Mouse (Mus musculus): ENCODE results near the gene Pgrmc1. TPM values are rescaled to one million over a fixed set of nuclear protein-coding genes. Genes with fewer than 3 reads are reported as not detected.
"Not testable (repeated sequence)": the region's sequence is repeated elsewhere in the genome, so short reads cannot be mapped to it uniquely, and the experiment has no call there.

Gene Pgrmc1
- polyA plus RNA-seq (2016; fragmentation: Nextera tagmentation; extraction: Ambion mirVana): 328 and 337 TPM in 2 replicates

DNA sequence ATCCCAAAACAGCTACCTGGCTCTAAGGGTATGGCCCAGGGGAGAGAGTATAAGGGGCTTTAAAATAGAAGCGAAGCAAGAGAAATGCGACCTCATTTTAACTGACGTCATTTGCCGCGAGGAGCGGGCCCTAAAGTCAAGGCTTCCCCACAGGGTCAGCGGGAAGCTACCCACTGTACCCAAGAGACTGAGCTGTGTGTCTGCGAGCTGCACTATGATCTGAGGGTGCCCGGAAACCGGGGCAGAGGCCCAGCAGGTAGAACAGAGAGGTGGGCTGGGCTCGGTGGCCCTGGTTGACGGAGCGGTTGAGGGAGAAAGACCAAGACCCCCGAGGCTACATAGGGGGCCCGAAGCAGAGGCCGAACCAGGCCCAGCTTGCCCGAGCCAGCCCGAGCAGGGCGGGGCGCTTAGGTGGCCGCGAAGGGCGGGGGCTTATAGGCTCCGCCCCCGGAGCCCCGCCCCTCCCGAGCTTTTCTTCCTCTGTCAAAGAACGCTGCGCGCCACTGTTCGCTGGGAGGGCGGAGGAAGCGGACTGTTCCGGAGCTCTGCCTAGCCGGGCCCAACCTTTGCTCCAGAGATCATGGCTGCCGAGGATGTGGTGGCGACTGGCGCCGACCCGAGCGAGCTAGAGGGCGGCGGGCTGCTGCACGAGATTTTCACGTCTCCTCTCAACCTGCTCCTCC is at the start of gene Pgrmc1:
Gene Pgrmc1, plus strand, starts transcription at position 500 of the 683 bp plus-strand sequence.
- peak; percentile 87 for DNase-seq (ENCODE audit: low spot score)
- peak within 1 kb of the TSS; percentile 95 for H3K27ac ChIP-seq (replicated peaks)
- H3K36me3 ChIP-seq (replicated peaks): peaks cover 16% of the 10 kb centered on the region
- H3K27me3 ChIP-seq (replicated peaks; ENCODE audit: low read depth, poor library complexity, severe bottlenecking): no peaks in the 10 kb centered on the region
- H3K4me3 ChIP-seq: peak within 1 kb of the TSS; percentile 76
- H3K4me1 ChIP-seq: peaks cover 3% of the 10 kb centered on the region; the same call in 1 of the 2 replicates
- peaks cover 6% of the 10 kb centered on the region; the same call in 1 of the 2 replicates for H3K9me3 ChIP-seq
- 13% methylated on average over 45 of the region's 45 CpGs for WGBS

DNA sequence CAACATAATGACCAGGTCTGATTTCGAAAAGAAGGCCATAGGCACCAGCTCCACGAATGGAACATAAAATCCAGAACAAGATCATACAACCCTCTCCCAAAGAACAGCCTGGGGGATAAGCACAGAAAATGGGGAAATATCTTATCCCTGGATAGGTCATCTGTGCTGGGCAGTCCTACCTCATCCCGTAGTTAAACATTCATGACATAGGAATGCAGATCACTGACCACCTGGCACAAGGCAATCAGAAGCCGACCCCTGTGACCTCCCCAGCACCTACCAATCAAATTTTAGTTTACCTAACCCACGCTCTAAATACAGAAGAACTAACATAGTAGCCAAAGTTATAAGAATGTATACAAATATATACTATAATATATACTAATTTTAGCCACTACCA is 49.2 kb upstream of the Pgrmc1 start:
- no peaks in the 10 kb centered on the region for H3K27me3 ChIP-seq (replicated peaks; ENCODE audit: low read depth, poor library complexity, severe bottlenecking)
- no peak overlapping the region for H3K4me3 ChIP-seq
- H3K27ac ChIP-seq (replicated peaks): no peak overlapping the region
- H3K9me3 ChIP-seq: no peaks in the 10 kb centered on the region
- peaks cover 6% of the 10 kb centered on the region for H3K4me1 ChIP-seq
- 72% methylated on average over 5 of the region's 5 CpGs for WGBS
- no peaks in the 10 kb centered on the region for H3K36me3 ChIP-seq (replicated peaks)
- DNase-seq (ENCODE audit: low spot score): no peak

DNA sequence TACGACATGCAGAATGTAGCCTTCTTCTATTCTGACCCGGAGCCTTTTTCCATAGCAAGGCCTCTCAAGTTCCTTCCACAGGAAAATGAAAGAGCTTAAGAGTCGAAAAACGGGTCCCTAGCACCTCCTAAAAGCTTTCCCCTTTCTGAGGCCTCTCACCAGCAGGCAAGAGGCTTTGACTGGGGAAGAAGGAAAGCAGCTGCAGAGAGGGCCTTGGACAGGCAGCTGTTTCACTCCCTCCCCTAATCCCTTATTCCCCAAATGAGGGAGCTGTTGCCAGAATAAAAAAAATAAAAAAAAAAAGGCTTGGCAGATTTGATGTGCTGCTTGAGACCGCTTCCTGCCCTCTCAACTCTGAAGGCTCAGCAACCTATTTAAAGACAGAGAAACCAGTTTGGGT is 47.1 kb upstream of the Pgrmc1 start:
- H3K4me3 ChIP-seq: no peak overlapping the region
- H3K27me3 ChIP-seq (replicated peaks; ENCODE audit: low read depth, poor library complexity, severe bottlenecking): no peaks in the 10 kb centered on the region
- H3K4me1 ChIP-seq: peaks cover 6% of the 10 kb centered on the region
- DNase-seq (ENCODE audit: low spot score): peak; percentile 54
- H3K9me3 ChIP-seq: no peaks in the 10 kb centered on the region
- no peaks in the 10 kb centered on the region for H3K36me3 ChIP-seq (replicated peaks)
- WGBS: 35% methylated on average over 5 of the region's 5 CpGs
- H3K27ac ChIP-seq (replicated peaks): no peak overlapping the region

GRCm38 (mm10) chrX:36551351-36551750 is 46.7 kb upstream of the Pgrmc1 start:
- 44% methylated on average over 6 of the region's 6 CpGs for WGBS
- DNase-seq (ENCODE audit: low spot score): no peak
- Histone ChIP-seq H3K36me3 (replicated peaks) (no peaks in the 10 kb centered on the region), H3K4me1 (peaks cover 6% of the 10 kb centered on the region), H3K27ac (replicated peaks) (no peak overlapping the region), H3K4me3 (no peak overlapping the region), H3K27me3 (replicated peaks; ENCODE audit: low read depth, poor library complexity, severe bottlenecking) (no peaks in the 10 kb centered on the region), H3K9me3 (no peaks in the 10 kb centered on the region)

GRCm38 (mm10) chrX:36552055-36552587 is 45.9 kb upstream of the Pgrmc1 start:
- Histone ChIP-seq H3K4me3 (no peak overlapping the region), H3K36me3 (replicated peaks) (no peaks in the 10 kb centered on the region), H3K27me3 (replicated peaks; ENCODE audit: low read depth, poor library complexity, severe bottlenecking) (no peaks in the 10 kb centered on the region), H3K9me3 (no peaks in the 10 kb centered on the region), H3K27ac (replicated peaks) (no peak overlapping the region), H3K4me1 (peaks cover 6% of the 10 kb centered on the region)
- 25% methylated on average over 5 of the region's 5 CpGs for whole genome bisulfite sequencing
- peak; percentile 62 for DNase-seq (ENCODE audit: low spot score)

DNA sequence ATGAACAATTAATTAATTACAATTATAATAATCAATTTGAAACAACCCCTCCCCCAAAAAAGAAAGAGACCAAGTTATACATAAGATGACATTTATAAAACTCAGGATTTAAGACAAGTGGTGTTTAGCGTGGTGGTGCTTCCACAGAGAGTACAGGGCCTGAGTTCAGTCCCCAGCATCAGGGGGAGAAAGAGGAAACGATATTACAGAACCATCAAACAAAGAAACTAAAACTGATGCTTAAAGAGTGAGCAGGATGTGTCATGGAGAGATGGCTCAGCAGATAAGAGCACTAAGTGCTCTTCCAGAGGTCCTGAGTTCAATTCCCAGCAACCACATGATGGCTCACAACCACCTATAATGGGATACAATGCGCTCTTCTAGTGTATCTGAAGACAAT is 45.3 kb upstream of the Pgrmc1 start:
- DNase-seq (ENCODE audit: low spot score): no peak
- H3K27ac ChIP-seq (replicated peaks): no peak overlapping the region
- H3K4me1 ChIP-seq: peaks cover 6% of the 10 kb centered on the region
- H3K27me3 ChIP-seq (replicated peaks; ENCODE audit: low read depth, poor library complexity, severe bottlenecking): no peaks in the 10 kb centered on the region
- no peaks in the 10 kb centered on the region for H3K36me3 ChIP-seq (replicated peaks)
- no peaks in the 10 kb centered on the region for H3K9me3 ChIP-seq
- no peak overlapping the region for H3K4me3 ChIP-seq
- 70% methylated on average over 3 of the region's 3 CpGs for WGBS

DNA sequence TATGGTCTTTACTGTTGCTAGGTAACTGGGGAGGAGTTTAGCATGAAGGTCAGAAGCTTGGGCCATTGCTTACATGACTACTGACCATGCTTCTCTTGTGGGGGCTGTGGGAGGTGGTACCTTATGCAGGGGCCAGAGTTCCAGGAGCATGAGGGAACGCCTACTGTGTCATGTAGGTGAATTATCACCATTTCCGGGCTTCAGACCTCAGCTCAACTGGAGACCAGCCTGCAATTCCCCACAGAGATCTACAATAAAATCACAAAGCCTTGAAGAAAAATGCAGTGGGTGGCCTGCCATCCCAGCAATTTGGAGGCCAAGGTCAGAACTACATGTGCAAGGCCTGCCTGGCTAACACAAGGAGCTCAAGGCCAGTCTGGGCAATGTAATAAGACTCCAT is 42.8 kb upstream of the Pgrmc1 start:
- H3K27me3 ChIP-seq (replicated peaks; ENCODE audit: low read depth, poor library complexity, severe bottlenecking); DNase-seq (ENCODE audit: low spot score); H3K9me3 ChIP-seq; H3K4me3 ChIP-seq; H3K4me1 ChIP-seq; H3K36me3 ChIP-seq (replicated peaks); H3K27ac ChIP-seq (replicated peaks): not testable (repeated sequence)
- WGBS: 81% methylated on average over 2 of the region's 2 CpGs

- WGBS: 86% methylated on average over 4 of the region's 4 CpGs
- no peaks in the 10 kb centered on the region for H3K9me3 ChIP-seq
- H3K27me3 ChIP-seq (replicated peaks; ENCODE audit: low read depth, poor library complexity, severe bottlenecking): no peaks in the 10 kb centered on the region
- no peak overlapping the region for H3K4me3 ChIP-seq
- H3K4me1 ChIP-seq: no peaks in the 10 kb centered on the region
- H3K36me3 ChIP-seq (replicated peaks): no peaks in the 10 kb centered on the region
- DNase-seq (ENCODE audit: low spot score): no peak
- no peak overlapping the region for H3K27ac ChIP-seq (replicated peaks)
These were observed 37.8 kb upstream of the Pgrmc1 start for GRCm38 (mm10) chrX:36560170-36560569.

- H3K4me3 ChIP-seq: no peak overlapping the region
These were observed 36.4 kb upstream of the Pgrmc1 start for GRCm38 (mm10) chrX:36561650-36562049.

GRCm38 (mm10) chrX:36562079-36562478 is 35.9 kb upstream of the Pgrmc1 start:
- Histone ChIP-seq H3K27ac (replicated peaks) (no peak overlapping the region), H3K9me3 (no peaks in the 10 kb centered on the region), H3K36me3 (replicated peaks) (no peaks in the 10 kb centered on the region), H3K4me3 (no peak overlapping the region), H3K4me1 (no peaks in the 10 kb centered on the region), H3K27me3 (replicated peaks; ENCODE audit: low read depth, poor library complexity, severe bottlenecking) (no peaks in the 10 kb centered on the region)
- no peak for DNase-seq (ENCODE audit: low spot score)
- 37% methylated on average over 3 of the region's 3 CpGs for WGBS

More at GRCm38 (mm10) chrX:36561650-36562049, 36.4 kb upstream of the Pgrmc1 start:
- no peaks in the 10 kb centered on the region for H3K9me3 ChIP-seq
- 15% methylated on average over 7 of the region's 7 CpGs for WGBS
- DNase-seq (ENCODE audit: low spot score): peak; percentile 68
- H3K4me1 ChIP-seq: no peaks in the 10 kb centered on the region
- H3K36me3 ChIP-seq (replicated peaks): no peaks in the 10 kb centered on the region
- no peak overlapping the region for H3K27ac ChIP-seq (replicated peaks)
- H3K27me3 ChIP-seq (replicated peaks; ENCODE audit: low read depth, poor library complexity, severe bottlenecking): no peaks in the 10 kb centered on the region

- WGBS: 58% methylated on average over 1 of the region's 1 CpGs
These were observed 11.2 kb upstream of the Pgrmc1 start for GRCm38 (mm10) chrX:36586629-36587303.

DNA sequence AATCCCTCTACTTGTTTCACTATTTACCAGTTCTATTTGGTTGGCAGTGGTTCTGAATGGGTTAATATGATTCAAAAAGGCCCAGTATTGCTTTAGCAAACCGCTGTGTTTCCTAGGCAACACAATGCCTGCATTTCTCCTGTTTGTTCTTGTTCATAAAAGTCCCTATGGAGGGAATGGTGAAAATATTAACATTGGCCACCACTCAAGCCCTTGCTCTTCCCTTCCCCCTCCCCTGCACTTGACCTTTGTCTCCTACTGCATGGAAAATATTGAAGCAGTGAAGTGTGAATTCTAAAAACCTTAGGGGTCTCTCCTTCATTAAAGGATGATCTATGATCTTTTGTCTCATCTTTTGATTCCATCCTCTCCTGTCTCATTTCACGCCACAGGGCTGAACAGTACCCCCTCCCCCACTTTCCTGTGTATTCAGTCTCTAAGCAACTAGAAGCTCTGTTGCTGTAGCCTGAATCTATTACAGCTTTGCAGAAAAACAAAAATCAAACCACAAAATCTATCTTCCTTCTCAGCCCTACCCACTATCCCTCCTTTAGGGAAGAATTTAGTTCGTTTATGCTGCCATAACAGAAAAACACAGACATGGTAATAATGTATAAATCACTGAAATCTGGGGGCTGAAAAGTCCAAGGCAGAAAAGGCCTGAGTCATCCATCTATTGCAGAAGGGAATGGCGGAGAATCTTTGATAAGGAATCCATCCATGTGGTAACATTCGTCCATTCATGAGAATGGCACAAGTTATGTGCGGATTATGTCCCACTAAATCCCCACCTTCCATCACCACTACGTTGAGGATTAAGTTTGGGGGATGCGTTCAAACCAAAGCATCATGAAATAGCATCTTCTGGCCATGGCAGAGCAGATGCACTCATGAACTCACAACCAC is 10.4 kb upstream of the Pgrmc1 start:
- no peak overlapping the region for H3K4me3 ChIP-seq
- no peak overlapping the region for H3K27ac ChIP-seq (replicated peaks)
- H3K9me3 ChIP-seq: no peaks in the 10 kb centered on the region
- peaks cover 9% of the 10 kb centered on the region for H3K4me1 ChIP-seq
- no peak for DNase-seq (ENCODE audit: low spot score)
- H3K27me3 ChIP-seq (replicated peaks; ENCODE audit: low read depth, poor library complexity, severe bottlenecking): no peaks in the 10 kb centered on the region
- 69% methylated on average over 8 of the region's 8 CpGs for WGBS
- H3K36me3 ChIP-seq (replicated peaks): no peaks in the 10 kb centered on the region

More at GRCm38 (mm10) chrX:36586629-36587303, 11.2 kb upstream of the Pgrmc1 start:
- H3K4me1 ChIP-seq: peaks cover 9% of the 10 kb centered on the region
- H3K27ac ChIP-seq (replicated peaks): no peak overlapping the region
- H3K4me3 ChIP-seq: no peak overlapping the region
- no peaks in the 10 kb centered on the region for H3K27me3 ChIP-seq (replicated peaks; ENCODE audit: low read depth, poor library complexity, severe bottlenecking)
- DNase-seq (ENCODE audit: low spot score): peak; percentile 24
- H3K36me3 ChIP-seq (replicated peaks): no peaks in the 10 kb centered on the region
- no peaks in the 10 kb centered on the region for H3K9me3 ChIP-seq
